Mouse (Mus musculus): Measurements from ENCODE around the gene S1pr1.
A peak's percentile ranks its signal among the peaks of the same experiment; 100 is the strongest.

The S1pr1 gene

GRCm38 (mm10) chr3:115711924-115712807, 2.7 kb downstream of the S1pr1 start:
- no peak for DNase-seq

GRCm38 (mm10) chr3:115711393-115711792, 3.5 kb downstream of the S1pr1 start:
- DNase-seq = peak; percentile 35 to 46

GRCm38 (mm10) chr3:115710051-115710450, 4.8 kb downstream of the S1pr1 start:
- no peak for DNase-seq

GRCm38 (mm10) chr3:115709118-115709574, 5.7 kb downstream of the S1pr1 start:
- DNase-seq = peak; percentile 55 to 57

GRCm38 (mm10) chr3:115706736-115707135, 8.1 kb downstream of the S1pr1 start:
- DNase-seq = no peak

- DNase-seq = no peak
Measured at GRCm38 (mm10) chr3:115704254-115704908, 10.5 kb downstream of the S1pr1 start.

GRCm38 (mm10) chr3:115703720-115704119, 11.2 kb downstream of the S1pr1 start:
- no peak for DNase-seq

- peak in 1 of 2 experiments; percentile 4 for DNase-seq
Measured at GRCm38 (mm10) chr3:115702089-115702488, 12.8 kb downstream of the S1pr1 start.

GRCm38 (mm10) chr3:115695194-115695891, 19.5 kb downstream of the S1pr1 start:
- DNase-seq = no peak

GRCm38 (mm10) chr3:115694168-115694567, 20.7 kb downstream of the S1pr1 start:
- DNase-seq = no peak

- DNase-seq = no peak
Measured at GRCm38 (mm10) chr3:115693390-115693789, 21.5 kb downstream of the S1pr1 start.

- peak; percentile 31 to 45 for DNase-seq
Measured at GRCm38 (mm10) chr3:115692857-115693256, 22.0 kb downstream of the S1pr1 start.

GRCm38 (mm10) chr3:115692384-115692783, 22.5 kb downstream of the S1pr1 start:
- DNase-seq = peak; percentile 46 to 55

GRCm38 (mm10) chr3:115689920-115690319, 25.0 kb downstream of the S1pr1 start:
- no peak for DNase-seq

- DNase-seq = peak; percentile 50 to 56
Measured at GRCm38 (mm10) chr3:115689352-115689751, 25.5 kb downstream of the S1pr1 start.

- no peak for DNase-seq
Measured at GRCm38 (mm10) chr3:115687821-115688220, 27.1 kb downstream of the S1pr1 start.

- DNase-seq = peak; percentile 71 to 85
Measured at GRCm38 (mm10) chr3:115682328-115683088, 32.4 kb downstream of the S1pr1 start.

GRCm38 (mm10) chr3:115681184-115681583, 33.7 kb downstream of the S1pr1 start:
- no peak for DNase-seq

- no peak for DNase-seq
Measured at GRCm38 (mm10) chr3:115679022-115679421, 35.9 kb downstream of the S1pr1 start.

GRCm38 (mm10) chr3:115675546-115676535, 39.0 kb downstream of the S1pr1 start:
- DNase-seq = no peak

- no peak for DNase-seq
Measured at GRCm38 (mm10) chr3:115674665-115675064, 40.2 kb downstream of the S1pr1 start.
